Mouse (Mus musculus) granulocyte monocyte progenitor cell, adult 5-6 weeks (primary cell): ENCODE measurements around the gene Auts2. TPM values are rescaled to one million over a fixed set of nuclear protein-coding genes. Genes with fewer than 3 reads are reported as not detected.

ENCODE experiments used
- ATAC-seq: replicated peaks from 2 replicates; pipeline ENCODE4 v1.8.0; 2016; ENCODE audit warnings: mild to moderate bottlenecking, moderate TSS enrichment, inconsistent platforms; ENCODE audit not compliant: poor library complexity, severe bottlenecking
- total RNA-seq, 2 experiments: library from RNA; stranded (forward) in 1 of 2; stranded (reverse) in 1 of 2; fragments of 200-712, 200-1000 nt in 1 of 2; fragments of >200 nt in 1 of 2; fragmentation: Nextera tagmentation in 1 of 2; gene quantifications; 2 replicates each; pipeline ENCODE4 v1.2.3; 2014 to 2017

The Auts2 gene
- total RNA-seq, 2 experiments from 2014 or later: 0.62 to 109 TPM

GRCm38 (mm10) chr5:131610702-131611101 is 932.4 kb downstream of the Auts2 start:
- no peak for ATAC-seq

GRCm38 (mm10) chr5:131606786-131607185 is 936.4 kb downstream of the Auts2 start:
- ATAC-seq: no peak

GRCm38 (mm10) chr5:131601934-131602692 is 941.0 kb downstream of the Auts2 start:
- no peak for ATAC-seq

DNA sequence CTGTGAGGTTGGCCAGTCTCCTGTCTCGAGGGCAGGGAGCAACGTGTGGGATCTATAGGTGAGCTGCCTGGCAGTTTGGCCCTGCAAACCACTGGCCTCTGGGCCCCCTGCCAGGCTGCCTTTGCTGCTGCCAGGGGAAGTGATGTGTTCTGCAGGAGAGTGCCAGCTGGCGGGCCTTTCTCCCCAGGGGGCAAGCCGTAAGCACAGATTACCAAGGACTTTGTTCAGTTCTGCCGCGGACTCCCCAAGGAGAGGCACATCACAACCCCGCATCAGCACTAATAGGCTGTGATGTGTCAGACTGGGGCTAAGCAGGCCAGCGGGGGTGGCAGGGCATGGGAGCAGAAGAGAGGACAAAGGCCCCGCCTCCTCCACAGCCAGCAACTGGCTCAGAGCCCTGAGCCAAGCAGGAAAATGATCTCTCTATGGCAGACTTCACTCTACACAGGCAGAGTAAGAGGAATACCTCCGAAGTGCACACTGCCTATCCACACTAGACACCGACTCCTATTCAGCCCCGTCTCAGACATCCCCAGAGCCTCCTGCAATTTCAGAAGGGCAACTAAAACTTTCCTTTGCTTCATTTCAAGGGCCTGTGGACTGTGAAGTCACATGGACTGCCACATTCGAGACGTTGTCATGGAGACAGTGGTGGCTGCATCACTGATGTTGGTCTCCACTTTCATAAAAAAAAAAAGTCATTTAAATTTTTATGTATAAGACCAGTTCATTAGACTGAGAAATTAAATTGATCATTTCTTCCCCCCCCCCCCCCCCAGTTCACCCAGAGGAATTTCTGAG is 942.6 kb downstream of the Auts2 start:
- ATAC-seq: no peak

- no peak for ATAC-seq
These were observed 945.6 kb downstream of the Auts2 start for GRCm38 (mm10) chr5:131597503-131597902.

GRCm38 (mm10) chr5:131596591-131596990 is 946.6 kb downstream of the Auts2 start:
- ATAC-seq: no peak

DNA sequence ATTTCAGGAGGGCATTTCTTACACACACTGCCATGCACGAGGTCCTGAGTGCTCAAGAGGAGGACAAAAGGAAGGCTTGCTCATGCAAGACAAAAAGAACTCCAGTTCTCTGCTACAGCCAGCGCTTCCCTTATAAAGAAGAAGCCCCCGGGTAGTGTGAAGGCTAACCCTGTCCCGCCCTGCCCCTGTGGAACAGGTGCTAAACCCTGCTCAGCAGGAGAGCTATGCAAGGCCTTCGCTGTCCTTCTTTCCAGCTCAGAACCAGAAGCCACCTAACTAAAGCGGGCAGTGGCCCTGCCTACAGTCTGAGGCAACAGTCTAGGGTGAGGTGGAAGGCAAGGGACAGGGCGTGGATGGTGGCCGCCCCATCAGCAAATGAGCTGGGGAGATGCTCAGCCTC is 947.4 kb downstream of the Auts2 start:
- no peak for ATAC-seq

GRCm38 (mm10) chr5:131594597-131594996 is 948.5 kb downstream of the Auts2 start:
- ATAC-seq: no peak

DNA sequence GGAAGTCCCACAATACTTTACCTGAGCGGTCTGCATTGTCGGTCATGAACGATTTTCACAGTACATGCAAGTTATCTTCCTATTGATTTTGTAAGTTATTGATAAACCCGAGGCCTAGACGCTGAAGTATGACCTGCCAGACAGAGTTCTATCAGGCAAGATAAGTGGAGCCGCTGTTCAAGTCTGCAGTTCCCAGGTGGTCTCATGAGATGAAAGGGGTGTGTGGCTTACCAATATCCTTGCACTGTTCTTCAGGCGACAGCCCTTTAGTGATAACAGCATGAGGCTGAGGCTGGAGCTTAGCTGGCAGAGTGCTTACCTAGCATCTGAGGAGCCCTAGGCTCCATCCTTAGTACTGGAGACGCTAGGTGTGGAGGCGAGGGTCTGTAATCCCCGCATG is 949.9 kb downstream of the Auts2 start:
- ATAC-seq: no peak

DNA sequence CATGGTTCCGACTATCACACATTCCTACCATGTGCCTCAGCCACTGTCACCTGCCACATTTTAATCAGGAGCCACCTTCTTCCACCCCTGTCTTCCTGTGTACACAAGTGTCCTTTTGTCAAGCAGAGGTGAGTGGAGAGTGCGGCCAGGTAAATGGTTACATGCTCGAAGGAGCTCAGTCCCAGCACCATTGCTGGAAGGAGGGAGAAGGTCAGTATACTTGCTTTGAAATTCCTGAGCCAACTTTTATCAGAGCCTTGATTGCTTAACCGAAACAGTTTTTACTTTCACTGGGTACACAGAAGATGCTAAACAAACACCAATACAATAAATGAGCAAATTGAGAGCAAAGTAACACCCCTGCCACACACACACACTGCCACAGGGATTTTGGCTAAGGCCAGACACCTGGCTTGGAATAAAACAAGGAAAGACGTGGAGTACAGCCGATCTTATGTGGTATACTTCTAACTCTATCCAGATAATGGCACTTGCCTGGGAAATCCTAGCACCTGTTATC is 953.1 kb downstream of the Auts2 start:
- ATAC-seq: no peak

GRCm38 (mm10) chr5:131586332-131586700 is 956.8 kb downstream of the Auts2 start:
- ATAC-seq: no peak

DNA sequence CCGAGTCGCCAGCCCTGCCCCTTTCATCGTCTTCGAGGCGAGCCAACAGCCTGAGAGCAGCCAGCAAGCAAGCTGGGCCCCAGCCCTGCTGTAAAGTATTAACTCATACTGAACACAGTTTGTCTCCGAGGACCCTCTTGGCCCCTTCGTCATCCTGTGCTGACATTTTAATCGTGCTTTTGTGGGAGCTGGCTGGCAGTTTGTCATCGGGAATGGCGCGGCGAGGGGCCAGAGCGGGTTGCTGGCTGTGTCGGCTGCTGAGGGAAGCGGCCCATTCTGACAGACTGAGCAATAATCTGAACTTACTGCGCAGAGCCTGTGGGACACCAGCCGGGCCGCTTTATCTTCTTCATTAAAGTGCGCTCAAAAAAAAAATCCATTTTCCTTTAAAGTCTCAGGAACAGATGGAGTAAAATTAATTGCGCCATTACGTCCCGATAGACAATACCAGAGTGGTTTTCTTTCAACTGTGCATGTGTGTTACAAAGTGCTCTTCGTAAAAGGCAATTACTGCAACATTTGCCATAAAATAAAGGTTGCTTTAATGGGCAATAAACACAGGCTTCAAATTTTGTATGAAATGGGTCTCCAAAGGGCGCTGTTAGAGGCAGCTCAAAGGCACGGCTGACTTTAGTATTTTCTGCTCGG is 957.3 kb downstream of the Auts2 start:
- ATAC-seq: no peak

DNA sequence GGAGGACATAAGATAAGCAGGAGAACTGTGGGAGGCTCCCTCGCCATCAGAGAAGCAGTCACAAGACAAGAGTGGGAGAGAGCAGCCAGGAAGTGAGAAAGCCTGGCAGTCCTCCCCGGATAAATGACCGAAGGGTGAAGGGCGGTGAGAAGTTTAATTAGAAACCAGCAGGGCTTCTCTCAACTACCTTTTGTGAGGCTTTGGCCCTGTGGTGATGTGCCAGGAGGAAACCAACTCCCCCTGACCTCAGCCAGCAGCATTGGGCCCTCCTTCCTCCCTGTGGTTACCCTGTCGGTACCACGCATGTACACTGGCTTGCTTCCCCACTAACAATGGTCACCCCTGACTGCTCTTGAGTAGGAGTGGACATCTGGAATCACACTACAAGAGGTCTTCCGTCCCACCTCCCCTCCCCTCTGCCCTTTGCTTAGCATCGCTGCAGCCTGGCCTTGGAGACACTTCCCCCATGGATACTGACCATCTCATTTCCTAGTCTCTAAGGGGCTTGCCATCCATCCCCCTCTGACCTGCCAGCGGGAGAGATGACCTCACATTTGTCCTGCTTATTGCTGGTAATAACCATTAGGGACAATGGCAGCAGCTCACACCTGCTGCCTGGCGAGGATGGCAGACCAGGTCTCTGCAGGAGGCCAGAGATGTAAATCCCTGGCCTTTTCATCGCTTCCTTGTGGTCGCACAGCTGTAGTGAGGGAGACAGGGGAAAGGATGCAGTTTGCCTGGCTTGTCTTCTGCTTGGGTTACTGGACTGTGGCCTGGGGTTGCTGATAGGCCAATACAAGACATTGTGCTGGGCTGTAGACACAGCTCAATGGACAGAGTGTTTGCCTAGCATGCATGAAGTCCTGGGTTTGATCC is 958.6 kb downstream of the Auts2 start:
- no peak for ATAC-seq

GRCm38 (mm10) chr5:131581110-131582050 is 961.8 kb downstream of the Auts2 start:
- no peak for ATAC-seq

- no peak for ATAC-seq
These were observed 964.4 kb downstream of the Auts2 start for GRCm38 (mm10) chr5:131578737-131579136.

DNA sequence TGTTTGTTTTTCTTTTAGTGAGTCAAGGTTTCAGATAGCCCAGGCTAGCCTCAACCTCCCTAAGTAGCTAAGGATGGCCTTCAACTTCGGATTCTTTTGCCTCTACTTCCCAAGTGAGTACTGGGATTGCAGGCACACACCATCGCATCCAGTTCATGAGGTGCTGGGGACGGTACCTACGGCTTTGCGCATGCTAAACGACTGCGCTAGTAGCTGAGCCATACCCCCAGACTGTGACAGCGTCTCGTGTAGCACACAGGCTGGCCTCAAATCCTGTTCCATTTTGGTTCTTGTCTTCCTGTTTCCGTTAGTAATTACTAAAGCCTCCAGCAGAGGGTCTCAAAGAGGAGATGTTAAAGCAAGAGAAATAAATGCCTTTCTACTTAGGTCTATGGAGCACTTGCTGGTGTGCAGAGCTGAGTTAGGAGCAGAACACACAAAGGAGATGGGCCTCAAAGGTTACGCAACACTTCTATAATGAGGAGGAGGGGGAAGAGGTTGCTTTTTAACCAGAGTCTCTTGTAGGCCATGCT is 967.3 kb downstream of the Auts2 start:
- no peak for ATAC-seq

- no peak for ATAC-seq
These were observed 968.0 kb downstream of the Auts2 start for GRCm38 (mm10) chr5:131575086-131575514.

DNA sequence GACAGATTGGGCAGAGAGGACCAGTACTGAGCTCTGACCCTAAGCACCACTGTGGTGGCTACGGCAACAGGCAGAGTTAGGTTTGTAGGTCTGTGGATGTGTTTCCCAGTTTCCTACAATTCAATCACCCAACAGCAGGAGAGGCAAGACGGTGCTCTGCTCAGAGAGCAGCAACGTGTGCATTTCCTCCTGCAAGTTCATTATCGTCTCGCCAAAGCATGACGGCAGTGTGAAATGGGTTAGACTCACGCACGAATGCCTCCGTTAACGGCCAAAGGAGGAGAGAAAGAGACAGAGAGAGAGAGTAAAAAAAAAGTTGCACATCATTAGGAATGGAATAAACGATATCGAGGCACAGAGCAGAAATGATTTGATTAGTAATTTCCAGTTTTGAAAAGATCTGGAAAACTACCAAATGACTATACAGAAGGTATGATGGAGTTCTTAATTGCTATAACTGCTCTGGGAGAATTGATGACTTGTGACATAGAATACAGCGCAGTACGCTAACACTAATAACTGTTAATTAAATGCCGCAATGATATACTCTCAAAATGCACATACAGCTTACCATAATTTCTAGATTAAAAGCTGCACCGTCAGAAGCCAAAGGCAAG is 968.6 kb downstream of the Auts2 start:
- no peak for ATAC-seq
